In genomic region chr11:69754233-69754632, GRCm38 (mm10) we compare ENCODE assay signal across 11 mouse cellular contexts. TPM values are rescaled to one million over a fixed set of nuclear protein-coding genes. Genes with fewer than 3 reads are reported as not detected.
A peak's percentile ranks its signal among the peaks of the same experiment; 100 is the strongest.
DNase-seq lines count a peak whose midpoint lies in the region; ATAC-seq and TF ChIP-seq lines count a peak whose summit lies in the region.
"Had no signal": no experiment of that assay in that cellular context is flagged by ENCODE, and none has a peak within 500 bp of the region (broad histone marks: within the 10 kb centered on the region; RNA-seq: fewer than 3 reads in every experiment).

No protein-coding gene starts in this region.

- 0 out of 2 replicates have a peak overlapping the region, but pooled peaks have one; percentile 45 for H3K27ac ChIP-seq in left cerebral cortex, adult 2 months
- H3K27ac ChIP-seq in forebrain, embryonic 15.5 days (replicated peaks): no peak overlapping the region
- H3K27ac ChIP-seq in hindbrain, embryonic 16.5 days (ENCODE audit: low read depth, low read length): no peak overlapping the region
- no peak overlapping the region for H3K27ac ChIP-seq in midbrain, postnatal 0 days (ENCODE audit: low read depth, low read length)

- no peak for DNase-seq in left cerebral cortex, adult 2 months (ENCODE audit: extremely low spot score in 1 of 2, low spot score in 2 of 2)
- DNase-seq in left cerebral cortex, adult 18-20 months (ENCODE audit: low spot score in 2 of 2): no peak
- DNase-seq in midbrain, postnatal 0 days (ENCODE audit: low spot score): no peak
- no peak for DNase-seq in kidney, adult 9 months
- DNase-seq: cerebellum, adult 11 months; spleen, adult 18-20 months had no signal

- no peak overlapping the region for H3K9ac ChIP-seq in forebrain, embryonic 15.5 days (replicated peaks)
- no peak overlapping the region for H3K9ac ChIP-seq in hindbrain, embryonic 16.5 days (ENCODE audit: low read depth, low read length)
- no peak overlapping the region for H3K9ac ChIP-seq in midbrain, postnatal 0 days (replicated peaks; ENCODE audit: low read length, poor library complexity, severe bottlenecking)

- WGBS in forebrain, embryonic 15.5 days: 85% methylated on average over 5 of the region's 5 CpGs
- 84% methylated on average over 5 of the region's 5 CpGs for WGBS in hindbrain, embryonic 16.5 days
- WGBS in midbrain, postnatal 0 days: 86% methylated on average over 5 of the region's 5 CpGs

- intact Hi-C loops in left cerebral cortex, adult 2 months (cut with DNase I): loop anchor here (1.0 kb wide), 1 partner anchor 72 kb away; the partner anchor contains the start of gene Senp3

- no peak for TF ChIP-seq CTCF in left cerebral cortex, adult 2 months (IDR thresholded peaks at IDR 0.05)
- TF ChIP-seq CTCF in midbrain, postnatal 0 days (IDR thresholded peaks at IDR 0.05): no peak

- H3K36me3 ChIP-seq in forebrain, embryonic 15.5 days: no peaks in the 10 kb centered on the region
- H3K36me3 ChIP-seq in hindbrain, embryonic 16.5 days (ENCODE audit: control insufficient read depth, insufficient read depth, low read length): no peaks in the 10 kb centered on the region
- H3K36me3 ChIP-seq in midbrain, postnatal 0 days (ENCODE audit: insufficient read depth, low read length): no peaks in the 10 kb centered on the region

- peaks cover 57% of the 10 kb centered on the region for H3K4me1 ChIP-seq in forebrain, embryonic 15.5 days
- peaks cover 22% of the 10 kb centered on the region for H3K4me1 ChIP-seq in hindbrain, embryonic 16.5 days (ENCODE audit: control insufficient read depth, insufficient read depth, low read depth, low read length)
- peaks cover 15% of the 10 kb centered on the region; the same call in 1 of the 2 replicates for H3K4me1 ChIP-seq in midbrain, postnatal 0 days (ENCODE audit: insufficient read depth, low read length)

- no peak for ATAC-seq in forebrain, embryonic 15.5 days (replicated peaks)
- ATAC-seq in hindbrain, embryonic 16.5 days: no peak
- ATAC-seq in midbrain, postnatal 0 days (ENCODE audit: low FRiP score): no peak
- no peak for ATAC-seq in erythroblast, adult 5-6 weeks (replicated peaks; ENCODE audit: low FRiP score, poor library complexity, severe bottlenecking)

- H3K9me3 ChIP-seq in forebrain, embryonic 15.5 days: no peaks in the 10 kb centered on the region
- no peaks in the 10 kb centered on the region for H3K9me3 ChIP-seq in hindbrain, embryonic 16.5 days (ENCODE audit: control insufficient read depth, low read length)
- H3K9me3 ChIP-seq in midbrain, postnatal 0 days (ENCODE audit: low read length): no peaks in the 10 kb centered on the region

- H3K27me3 ChIP-seq in forebrain, embryonic 15.5 days: no peaks in the 10 kb centered on the region
- no peaks in the 10 kb centered on the region for H3K27me3 ChIP-seq in hindbrain, embryonic 16.5 days (replicated peaks; ENCODE audit: control insufficient read depth, insufficient read depth, low read length)
- no peaks in the 10 kb centered on the region for H3K27me3 ChIP-seq in midbrain, postnatal 0 days (ENCODE audit: insufficient read depth, low read length)

- no peak overlapping the region for H3K4me3 ChIP-seq in left cerebral cortex, adult 2 months
- no peak overlapping the region for H3K4me3 ChIP-seq in forebrain, embryonic 15.5 days
- no peak overlapping the region for H3K4me3 ChIP-seq in hindbrain, embryonic 16.5 days (ENCODE audit: low read length)
- H3K4me3 ChIP-seq in midbrain, postnatal 0 days (ENCODE audit: low read depth, low read length): 0 out of 2 replicates have a peak overlapping the region, but pooled peaks have one; percentile 1

- H3K4me2 ChIP-seq in forebrain, embryonic 15.5 days (replicated peaks): peak overlapping the region; percentile 9
- 0 out of 2 replicates have a peak overlapping the region, but pooled peaks have one; percentile 6 for H3K4me2 ChIP-seq in hindbrain, embryonic 16.5 days (ENCODE audit: low read length)
- H3K4me2 ChIP-seq in midbrain, postnatal 0 days (ENCODE audit: low read depth, low read length, poor library complexity, severe bottlenecking): no peak overlapping the region

RNA-seq across cellular contexts. Expression of gene Polr2a, which starts 4.2 kb away (rescaled TPM):
- 10 to 100 TPM; 55.1 to 56.6 TPM for total RNA-seq in left cerebral cortex, adult 2 months (2021)
- total RNA-seq in left cerebral cortex, adult 18-20 months (2021): 10 to 100 TPM; 44.2 to 46.2 TPM
- 17.5 and 19.2 TPM in 2 replicates for polyA plus RNA-seq in forebrain, embryonic 15.5 days (2015; fragmentation: Nextera tagmentation; extraction: Ambion mirVana)
- 12.1 and 14.9 TPM in 2 replicates for polyA plus RNA-seq in hindbrain, embryonic 16.5 days (2015; fragmentation: Nextera tagmentation; extraction: Ambion mirVana)
- 16.9 and 25.1 TPM in 2 replicates for total RNA-seq in midbrain, postnatal 0 days (2014; rRNA removed)
- 9.0 and 10.2 TPM in 2 replicates for polyA plus RNA-seq in midbrain, postnatal 0 days (2015; fragmentation: Nextera tagmentation; extraction: Ambion mirVana)
- 56.5 and 58.3 TPM in 2 replicates for total RNA-seq in erythroblast, adult 5-6 weeks (2015; ENCODE audit: low replicate concordance)
- 69.5 and 76.9 TPM in 2 replicates for total RNA-seq in erythroblast, adult 5-6 weeks (2017; ENCODE audit: low replicate concordance)

RNA-seq across cellular contexts. Expression of gene Slc35g3, which starts 7.5 kb away (rescaled TPM):
- total RNA-seq in left cerebral cortex, adult 2 months (2021): not detected
- not detected for total RNA-seq in left cerebral cortex, adult 18-20 months (2021)
- polyA plus RNA-seq in forebrain, embryonic 15.5 days (2015; fragmentation: Nextera tagmentation; extraction: Ambion mirVana): 0.28 and 0.56 TPM in 2 replicates
- 0.41 and 0.87 TPM in 2 replicates for polyA plus RNA-seq in hindbrain, embryonic 16.5 days (2015; fragmentation: Nextera tagmentation; extraction: Ambion mirVana)
- total RNA-seq in midbrain, postnatal 0 days (2014; rRNA removed): not detected in 2 replicates
- polyA plus RNA-seq in midbrain, postnatal 0 days (2015; fragmentation: Nextera tagmentation; extraction: Ambion mirVana): 0.23 and 0.26 TPM in 2 replicates
- not detected in 2 replicates for total RNA-seq in erythroblast, adult 5-6 weeks (2015; ENCODE audit: low replicate concordance)
- not detected in 2 replicates for total RNA-seq in erythroblast, adult 5-6 weeks (2017; ENCODE audit: low replicate concordance)
- total RNA-seq: adrenal gland, postnatal 10 days; layer of hippocampus, postnatal 25 days had no signal

RNA-seq across cellular contexts. Expression of gene Zbtb4, which starts 11.5 kb away (rescaled TPM):
- 100 to 1,000 TPM; 134 to 167 TPM for total RNA-seq in left cerebral cortex, adult 2 months (2021)
- total RNA-seq in left cerebral cortex, adult 18-20 months (2021): 100 to 1,000 TPM; 146 to 156 TPM
- polyA plus RNA-seq in forebrain, embryonic 15.5 days (2015; fragmentation: Nextera tagmentation; extraction: Ambion mirVana): 2.8 and 3.2 TPM in 2 replicates
- polyA plus RNA-seq in hindbrain, embryonic 16.5 days (2015; fragmentation: Nextera tagmentation; extraction: Ambion mirVana): 5.8 and 6.2 TPM in 2 replicates
- 31.5 and 34.3 TPM in 2 replicates for total RNA-seq in midbrain, postnatal 0 days (2014; rRNA removed)
- polyA plus RNA-seq in midbrain, postnatal 0 days (2015; fragmentation: Nextera tagmentation; extraction: Ambion mirVana): 4.4 and 5.0 TPM in 2 replicates
- 1.7 and 1.9 TPM in 2 replicates for total RNA-seq in erythroblast, adult 5-6 weeks (2015; ENCODE audit: low replicate concordance)
- 0.94 and 2.4 TPM in 2 replicates for total RNA-seq in erythroblast, adult 5-6 weeks (2017; ENCODE audit: low replicate concordance)

RNA-seq across cellular contexts. Expression of gene Chrnb1, which starts 41.5 kb away (rescaled TPM):
- 1 to 10 TPM; 1.0 to 1.4 TPM for total RNA-seq in left cerebral cortex, adult 2 months (2021)
- total RNA-seq in left cerebral cortex, adult 18-20 months (2021): 1 to 10 TPM; 1.2 TPM
- 1.2 and 1.4 TPM in 2 replicates for polyA plus RNA-seq in forebrain, embryonic 15.5 days (2015; fragmentation: Nextera tagmentation; extraction: Ambion mirVana)
- polyA plus RNA-seq in hindbrain, embryonic 16.5 days (2015; fragmentation: Nextera tagmentation; extraction: Ambion mirVana): 1.4 and 2.9 TPM in 2 replicates
- 1.5 and 1.6 TPM in 2 replicates for total RNA-seq in midbrain, postnatal 0 days (2014; rRNA removed)
- 1.1 TPM in 2 replicates for polyA plus RNA-seq in midbrain, postnatal 0 days (2015; fragmentation: Nextera tagmentation; extraction: Ambion mirVana)
- total RNA-seq in erythroblast, adult 5-6 weeks (2015; ENCODE audit: low replicate concordance): 4.0 TPM in 1 of 2 replicates, not detected in the other
- total RNA-seq in erythroblast, adult 5-6 weeks (2017; ENCODE audit: low replicate concordance): 0.26 TPM in 1 of 2 replicates, not detected in the other

RNA-seq across cellular contexts. Expression of gene Fgf11, which starts 47.4 kb away (rescaled TPM):
- total RNA-seq in left cerebral cortex, adult 2 months (2021): 10 to 100 TPM; 15.9 to 19.8 TPM
- 10 to 100 TPM; 17.1 to 18.5 TPM for total RNA-seq in left cerebral cortex, adult 18-20 months (2021)
- 6.2 and 6.7 TPM in 2 replicates for polyA plus RNA-seq in forebrain, embryonic 15.5 days (2015; fragmentation: Nextera tagmentation; extraction: Ambion mirVana)
- 6.7 and 7.2 TPM in 2 replicates for polyA plus RNA-seq in hindbrain, embryonic 16.5 days (2015; fragmentation: Nextera tagmentation; extraction: Ambion mirVana)
- 12.7 and 16.4 TPM in 2 replicates for total RNA-seq in midbrain, postnatal 0 days (2014; rRNA removed)
- 2.6 and 2.8 TPM in 2 replicates for polyA plus RNA-seq in midbrain, postnatal 0 days (2015; fragmentation: Nextera tagmentation; extraction: Ambion mirVana)
- not detected in 2 replicates for total RNA-seq in erythroblast, adult 5-6 weeks (2015; ENCODE audit: low replicate concordance)
- total RNA-seq in erythroblast, adult 5-6 weeks (2017; ENCODE audit: low replicate concordance): not detected in 2 replicates
